Mouse (Mus musculus): Measurements from ENCODE around the gene Prps1l3. TPM values are rescaled to one million over a fixed set of nuclear protein-coding genes. Genes with fewer than 3 reads are reported as not detected.

Prps1l3 gene
- 12.3 and 13.1 TPM in 2 replicates for polyA plus RNA-seq (2015; fragmentation: Nextera tagmentation; extraction: Ambion mirVana)

DNA sequence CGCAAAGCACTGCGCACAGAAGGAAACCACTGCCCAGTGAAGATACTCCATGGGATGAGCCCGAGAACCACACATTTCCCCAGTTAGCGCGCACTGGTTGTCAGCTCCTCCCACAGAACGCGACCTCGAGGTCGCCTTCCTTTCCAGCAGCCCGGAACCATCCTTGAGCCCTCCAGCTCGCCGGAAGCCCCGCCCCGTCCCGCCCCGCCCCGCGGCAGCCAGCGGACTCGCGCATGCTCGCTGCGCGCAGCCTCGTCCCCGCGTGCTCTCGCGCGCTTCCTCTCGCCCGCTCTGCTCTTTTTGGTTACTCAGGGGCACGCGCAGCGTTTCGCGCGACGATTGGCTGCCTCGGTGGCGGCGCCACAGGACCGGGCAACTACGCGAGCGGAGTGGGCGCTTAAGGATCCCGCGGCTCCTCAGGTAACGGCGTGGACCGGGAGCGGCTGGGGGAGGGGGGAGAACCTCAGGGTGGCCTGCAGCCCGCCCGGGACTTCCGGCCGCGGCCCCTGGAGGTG is at the start of gene Prps1l3, which contains the start of gene Mipol1:
TSS of gene Prps1l3 (plus strand) at position 221 of the 515 bp plus-strand sequence.
TSS of gene Mipol1 (plus strand) at position 236 of the 515 bp plus-strand sequence.

DNA sequence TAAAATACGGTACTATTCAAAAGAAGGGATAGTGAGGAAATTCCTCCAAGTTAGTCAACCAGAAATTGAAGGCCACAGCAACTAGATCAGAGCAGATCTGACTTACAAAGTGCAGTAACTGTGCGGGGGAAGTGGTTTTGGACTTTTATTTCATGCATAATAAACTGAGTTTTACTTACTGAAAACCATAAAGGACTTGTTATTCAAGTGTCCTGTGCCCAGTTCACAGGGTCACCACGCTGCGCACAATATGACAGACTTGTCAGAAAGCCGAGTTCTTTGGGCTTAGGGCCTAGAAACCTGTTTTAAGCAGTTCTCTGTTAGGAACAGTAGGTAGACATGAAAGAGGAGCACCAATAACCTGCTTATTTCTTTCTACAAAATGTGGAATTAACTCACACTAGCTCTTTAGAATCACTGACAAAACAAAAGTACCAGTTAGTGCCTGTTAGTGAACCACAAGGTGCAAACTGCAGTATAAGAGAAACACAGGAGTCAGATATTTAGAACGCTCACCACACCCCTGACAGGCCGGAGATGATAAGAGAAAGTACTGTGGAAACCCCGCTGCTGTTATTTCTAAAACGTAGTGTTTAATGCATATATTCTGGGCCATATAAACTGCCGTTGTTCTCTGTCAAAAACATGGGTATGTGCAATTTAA is 32.7 kb upstream of the Prps1l3 start, which contains the start of gene Slc25a21:
TSS of gene Slc25a21 (minus strand) at position 110 of the 664 bp plus-strand sequence.

Other genes with a start within 250 kb of the Prps1l3 start
- gene Slc25a21, start 32.9 kb upstream of the Prps1l3 start, polyA plus RNA-seq (2015; fragmentation: Nextera tagmentation; extraction: Ambion mirVana) = 0.43 and 0.79 TPM in 2 replicates
- gene Mipol1, start within 50 bp of the Prps1l3 start, polyA plus RNA-seq (2015; fragmentation: Nextera tagmentation; extraction: Ambion mirVana) = 5.3 and 6.5 TPM in 2 replicates

Data from neural tube, postnatal 0 days (tissue).